10 mouse cellular contexts compared by ENCODE assay signal in the genomic region with DNA sequence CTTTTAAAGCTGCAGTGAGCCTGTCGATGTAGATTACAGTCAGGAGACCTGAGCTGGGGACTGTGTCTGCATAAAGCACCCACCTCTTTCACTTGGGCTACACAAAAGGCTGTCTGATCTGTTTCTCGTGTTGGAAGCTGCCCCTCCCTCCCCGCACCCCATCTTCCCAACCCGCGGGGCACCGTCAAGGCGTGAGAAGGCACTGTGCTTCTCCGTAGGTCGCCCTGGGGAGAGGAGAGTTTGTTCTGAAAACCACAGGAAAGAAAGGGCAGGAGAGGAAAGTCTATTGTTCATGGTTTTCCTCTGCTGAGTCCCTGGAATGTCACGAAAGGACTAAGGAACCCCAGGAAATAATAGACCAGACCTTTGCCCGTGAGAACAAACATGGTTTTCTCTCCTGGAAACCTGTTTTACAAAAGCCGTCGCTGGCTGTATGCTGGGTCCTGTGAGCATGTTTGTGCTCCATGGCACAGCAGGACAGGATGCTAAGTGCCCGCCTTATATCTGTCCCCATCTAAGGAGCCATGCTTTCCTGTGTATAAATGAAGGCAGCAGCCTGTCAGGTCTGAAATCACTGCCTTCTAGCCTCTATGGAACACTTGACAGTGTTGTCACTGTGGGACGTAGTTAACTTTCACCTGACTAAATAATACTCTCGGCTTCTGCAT. TPM values are rescaled to one million over a fixed set of nuclear protein-coding genes. Genes with fewer than 3 reads are reported as not detected.
DNase-seq lines count a peak whose midpoint lies in the region; ATAC-seq and TF ChIP-seq lines count a peak whose summit lies in the region.
"Had no signal": no experiment of that assay in that cellular context is flagged by ENCODE, and none has a peak within 500 bp of the region (broad histone marks: within the 10 kb centered on the region; RNA-seq: fewer than 3 reads in every experiment).

No protein-coding gene starts in this region.

- H3K9me3 ChIP-seq in heart, embryonic 12.5 days (replicated peaks), result no peaks in the 10 kb centered on the region
- no peaks in the 10 kb centered on the region for H3K9me3 ChIP-seq in forebrain, postnatal 0 days (ENCODE audit: low read length)
- no peaks in the 10 kb centered on the region for H3K9me3 ChIP-seq in kidney, embryonic 15.5 days (replicated peaks)
- no peaks in the 10 kb centered on the region for H3K9me3 ChIP-seq in neural tube, embryonic 15.5 days (replicated peaks)

- H3K36me3 ChIP-seq in heart, embryonic 12.5 days, result peaks cover 61% of the 10 kb centered on the region
- peaks cover 19% of the 10 kb centered on the region for H3K36me3 ChIP-seq in forebrain, postnatal 0 days (ENCODE audit: insufficient read depth)
- H3K36me3 ChIP-seq in kidney, embryonic 15.5 days, result peaks cover 36% of the 10 kb centered on the region
- peaks cover 27% of the 10 kb centered on the region; the same call in 1 of the 2 replicates for H3K36me3 ChIP-seq in neural tube, embryonic 15.5 days

- H3K27ac ChIP-seq in heart, embryonic 12.5 days (ENCODE audit: poor library complexity, severe bottlenecking), result peak overlapping the region; percentile 42; the same call in 1 of the 2 replicates
- H3K27ac ChIP-seq in forebrain, postnatal 0 days (ENCODE audit: low read depth, low read length), result 0 out of 2 replicates have a peak overlapping the region, but pooled peaks have one; percentile 10
- peak overlapping the region; percentile 89 for H3K27ac ChIP-seq in kidney, embryonic 15.5 days
- H3K27ac ChIP-seq in neural tube, embryonic 15.5 days (replicated peaks), result peak overlapping the region; percentile 58

- DNase-seq in heart, postnatal 25 days (ENCODE audit: low spot score), result no peak
- DNase-seq in forebrain, postnatal 0 days, result no peak
- no peak for DNase-seq in urinary bladder, adult 18-20 months (ENCODE audit: low spot score in 2 of 2)
- DNase-seq in adrenal gland, adult 2 months, result no peak
- DNase-seq: thymus, postnatal 14 days had no signal

- peaks cover 28% of the 10 kb centered on the region for H3K4me1 ChIP-seq in heart, embryonic 12.5 days (replicated peaks)
- no peaks in the 10 kb centered on the region for H3K4me1 ChIP-seq in forebrain, postnatal 0 days (ENCODE audit: insufficient read depth)
- peaks cover 40% of the 10 kb centered on the region for H3K4me1 ChIP-seq in kidney, embryonic 15.5 days
- peaks cover 27% of the 10 kb centered on the region for H3K4me1 ChIP-seq in neural tube, embryonic 15.5 days

- no peak for TF ChIP-seq CTCF in forebrain, postnatal 0 days (IDR thresholded peaks at IDR 0.05; ENCODE audit: low read depth)

- H3K27me3 ChIP-seq in heart, embryonic 12.5 days (replicated peaks), result no peaks in the 10 kb centered on the region
- no peaks in the 10 kb centered on the region for H3K27me3 ChIP-seq in forebrain, postnatal 0 days (ENCODE audit: insufficient read depth, low read length)
- H3K27me3 ChIP-seq in kidney, embryonic 15.5 days, result no peaks in the 10 kb centered on the region
- H3K27me3 ChIP-seq in neural tube, embryonic 15.5 days (replicated peaks), result no peaks in the 10 kb centered on the region

- 44% methylated on average over 16 of the region's 16 CpGs for whole genome bisulfite sequencing in heart, embryonic 12.5 days
- WGBS in forebrain, postnatal 0 days, result 13% methylated on average over 16 of the region's 16 CpGs
- WGBS in kidney, embryonic 15.5 days, result 33% methylated on average over 16 of the region's 16 CpGs
- WGBS in neural tube, embryonic 15.5 days, result 15% methylated on average over 16 of the region's 16 CpGs

- H3K4me2 ChIP-seq in heart, embryonic 12.5 days, result no peak overlapping the region
- no peak overlapping the region for H3K4me2 ChIP-seq in forebrain, postnatal 0 days (ENCODE audit: low read depth)
- H3K4me2 ChIP-seq in kidney, embryonic 15.5 days, result peak overlapping the region; percentile 28
- H3K4me2 ChIP-seq in neural tube, embryonic 15.5 days, result no peak overlapping the region

- intact Hi-C loops in heart, postnatal 25 days (cut with DNase I), result no loop called here

- H3K9ac ChIP-seq in heart, embryonic 12.5 days, result no peak overlapping the region
- H3K9ac ChIP-seq in forebrain, postnatal 0 days, result no peak overlapping the region
- no peak overlapping the region for H3K9ac ChIP-seq in kidney, embryonic 15.5 days
- 0 out of 2 replicates have a peak overlapping the region, but pooled peaks have one; percentile 14 for H3K9ac ChIP-seq in neural tube, embryonic 15.5 days (replicated peaks)

- no peak for ATAC-seq in heart, embryonic 12.5 days (ENCODE audit: insufficient number of reproducible peaks, low FRiP score)
- ATAC-seq in forebrain, postnatal 0 days, result no peak
- ATAC-seq in kidney, embryonic 15.5 days (replicated peaks; ENCODE audit: low FRiP score), result no peak; the same call in 1 of the 2 replicates
- no peak for ATAC-seq in neural tube, embryonic 15.5 days (ENCODE audit: low FRiP score)
- no peak for ATAC-seq in inflammation-experienced regulatory T-cells, adult 6 months

- H3K4me3 ChIP-seq in heart, embryonic 12.5 days, result no peak overlapping the region
- no peak overlapping the region for H3K4me3 ChIP-seq in forebrain, postnatal 0 days (ENCODE audit: low read depth, low read length)
- no peak overlapping the region for H3K4me3 ChIP-seq in kidney, embryonic 15.5 days (replicated peaks)
- H3K4me3 ChIP-seq in neural tube, embryonic 15.5 days (replicated peaks), result no peak overlapping the region

RNA-seq across cellular contexts. Expression of a gene that starts 53.8 kb away (rescaled TPM):
- polyA plus RNA-seq in heart, embryonic 12.5 days (2016; fragmentation: Nextera tagmentation; extraction: Ambion mirVana), result 0.15 and 0.18 TPM in 2 replicates
- not detected for total RNA-seq in heart, postnatal 25 days (2021)
- 0.10 and 0.31 TPM in 2 replicates for total RNA-seq in forebrain, postnatal 0 days (2014; rRNA removed)
- polyA plus RNA-seq in forebrain, postnatal 0 days (2015; fragmentation: Nextera tagmentation; extraction: Ambion mirVana), result 0.26 and 0.41 TPM in 2 replicates
- not detected in 2 replicates for polyA plus RNA-seq in kidney, embryonic 15.5 days (2015; fragmentation: Nextera tagmentation; extraction: Ambion mirVana)
- polyA plus RNA-seq in neural tube, embryonic 15.5 days (2015; fragmentation: Nextera tagmentation; extraction: Ambion mirVana), result 0.05 TPM in 1 of 2 replicates, not detected in the other
- total RNA-seq in adrenal gland, adult 2 months (2021), result not detected
- not detected in 2 replicates for polyA plus RNA-seq in adrenal gland, adult 2 months (2012; rRNA removed)
- polyA plus RNA-seq in inflammation-experienced regulatory T-cells, adult 6 months (2017; shearing (Covaris generic)), result 1 to 10 TPM; 2.1 to 7.9 (median 7.2) TPM
- total RNA-seq: liver, adult 2 months had no signal

Comparison
In these comparisons a context has a peak if more than half of its experiments do, and no peak if none do; other contexts are left out.
1. H3K27ac ChIP-seq: peak in every context shown above with its lines; median percentile 89 in kidney, embryonic 15.5 days; 58 in neural tube, embryonic 15.5 days; 42 in heart, embryonic 12.5 days; 10 in forebrain, postnatal 0 days.